Mouse (Mus musculus) kidney, adult 2 months (tissue): ENCODE results near the gene D630003M21Rik.

Source experiments
- CTCF ChIP-seq: fragments of 200-500 bp; conservative IDR thresholded peaks from 2 replicates; pipeline ENCODE4 v1.5.1; 2011; ENCODE audit warnings: low read depth, mild to moderate bottlenecking, control low read depth, low read length, moderate library complexity, mixed read lengths; ENCODE audit not compliant: insufficient read depth, insufficient read length
- POLR2A ChIP-seq: fragments of 200-500 bp; IDR thresholded peaks from one replicate; pipeline ENCODE4 v1.6.1; 2011; ENCODE audit warnings: low read depth, low read length, control low read depth

- no peak for TF ChIP-seq POLR2A
- TF ChIP-seq CTCF: peak; percentile 49
Observed at GRCm38 (mm10) chr2:158211764-158212471, 17.1 kb downstream of the D630003M21Rik start.
